Mouse (Mus musculus) hindbrain, embryonic 14.5 days (tissue): ENCODE results near the gene Olfr96. TPM values are rescaled to one million over a fixed set of nuclear protein-coding genes. Genes with fewer than 3 reads are reported as not detected.

Experiments
- ATAC-seq: fragments of 200-750 bp; cut with Nextera tagmentation; 2 replicates; pipeline ENCODE4 v1.8.0; 2017; ENCODE audit warnings: moderate number of reproducible peaks, mild to moderate bottlenecking, moderate TSS enrichment, moderate library complexity; ENCODE audit not compliant: low FRiP score
- DNase-seq: peaks from one replicate; pipeline ENCODE4 v3.0.0-alpha.2; 2015; ENCODE audit warnings: low spot score
- H3K27ac ChIP-seq: fragments of 300-500 bp; sonication (generic); 2 replicates; pipeline ENCODE4 v1.5.1; 2014; ENCODE audit warnings: mild to moderate bottlenecking, moderate library complexity
- H3K27me3 ChIP-seq: fragments of 300-500 bp; sonication (generic); 2 replicates; pipeline ENCODE4 v1.6.1; 2014; ENCODE audit warnings: mild to moderate bottlenecking, low read length, mixed read lengths; ENCODE audit not compliant: control insufficient read depth, insufficient read depth
- H3K36me3 ChIP-seq: fragments of 300-500 bp; sonication (generic); replicated peaks from 2 replicates; pipeline ENCODE4 v1.6.1; 2014; ENCODE audit not compliant: control insufficient read depth, insufficient read depth
- H3K4me1 ChIP-seq: fragments of 300-500 bp; sonication (generic); replicated peaks from 2 replicates; pipeline ENCODE4 v1.6.1; 2014; ENCODE audit warnings: antibody characterized with exemption, low read length, mixed read lengths; ENCODE audit not compliant: control insufficient read depth, insufficient read depth
- H3K4me2 ChIP-seq: fragments of 300-500 bp; sonication (generic); replicated peaks from 2 replicates; pipeline ENCODE4 v1.6.1; 2014; ENCODE audit warnings: mild to moderate bottlenecking, moderate library complexity
- H3K4me3 ChIP-seq: fragments of 300-500 bp; sonication (generic); replicated peaks from 2 replicates; pipeline ENCODE4 v1.5.1; 2014; ENCODE audit warnings: mild to moderate bottlenecking, low read length
- H3K9ac ChIP-seq: fragments of 300-500 bp; sonication (generic); 2 replicates; pipeline ENCODE4 v1.6.1; 2014
- H3K9me3 ChIP-seq: fragments of 300-500 bp; sonication (generic); 2 replicates; pipeline ENCODE4 v1.6.1; 2016; ENCODE audit warnings: low read length; ENCODE audit not compliant: control insufficient read depth
- WGBS: fragments of 180-500 bp; shearing (Covaris S2); extraction: QIAGEN DNeasy Blood & Tissue Kit; methylation state at CpG from one replicate; pipeline ENCODE4 v1.1.7; 2014; 5-methylcytosine and 5-hydroxymethylcytosine counted together
- polyA plus RNA-seq: library from polyadenylated mRNA; unstranded; fragments of >200 nt; fragmentation: Nextera tagmentation; extraction: Ambion mirVana; gene quantifications from 2 replicates; pipeline ENCODE4 v1.2.1, GENCODE M21; 2014

Gene Olfr96
- polyA plus RNA-seq = not detected in 2 replicates

DNA sequence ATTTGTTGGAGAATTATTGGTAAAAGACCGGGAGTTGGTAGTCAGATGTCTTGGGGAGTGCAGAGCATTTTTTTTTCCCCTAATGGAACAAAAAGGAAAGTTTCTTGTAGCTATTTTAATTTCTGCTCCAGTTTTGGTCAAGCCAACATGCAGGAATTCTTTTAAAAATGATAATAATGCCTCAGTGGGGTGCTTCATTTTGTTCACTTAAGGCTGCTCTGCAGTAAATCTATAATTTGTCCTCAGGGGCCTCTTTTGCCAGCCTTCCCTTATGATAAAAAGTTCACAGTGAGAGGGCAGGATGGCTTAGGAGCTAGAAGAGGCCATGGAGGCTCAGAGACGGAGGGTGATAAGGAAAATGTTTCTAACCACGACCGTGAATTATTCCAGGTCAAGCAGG is at the start of gene Olfr96:
Olfr96 (plus strand) TSS at position 301 of the 400 bp plus-strand sequence.
- ATAC-seq = no peak
- H3K9me3 ChIP-seq = no peaks in the 10 kb centered on the region
- H3K4me3 ChIP-seq = no peak within 1 kb of the TSS
- no peak within 1 kb of the TSS for H3K4me2 ChIP-seq
- no peak within 1 kb of the TSS for H3K9ac ChIP-seq
- 67% methylated on average over 4 of the region's 4 CpGs for WGBS
- no peak for DNase-seq
- no peaks in the 10 kb centered on the region for H3K36me3 ChIP-seq
- H3K27ac ChIP-seq = no peak within 1 kb of the TSS
- H3K4me1 ChIP-seq = no peaks in the 10 kb centered on the region
- H3K27me3 ChIP-seq = no peaks in the 10 kb centered on the region

DNA sequence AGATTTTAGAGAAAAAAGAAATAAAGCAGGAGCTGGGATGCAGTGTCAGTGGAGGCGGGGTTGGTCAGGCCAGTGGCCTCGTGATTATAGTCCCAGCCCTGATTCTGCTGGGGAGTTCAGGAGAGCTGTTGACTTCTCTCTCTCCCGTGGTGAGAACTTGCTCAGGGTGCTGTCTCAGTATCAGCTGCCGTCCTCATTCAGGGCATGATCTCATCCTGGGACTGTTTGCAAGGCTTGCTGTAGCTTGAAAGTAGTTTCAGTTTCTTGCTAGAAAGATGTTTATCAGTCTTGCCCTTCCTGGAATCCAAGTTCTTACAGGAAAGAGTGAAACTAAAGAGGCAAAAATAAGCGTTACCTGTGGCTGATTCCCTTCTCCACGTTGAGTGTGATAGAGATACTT is 34.5 kb upstream of the Olfr96 start:
- no peaks in the 10 kb centered on the region for H3K4me1 ChIP-seq
- no peak overlapping the region for H3K4me2 ChIP-seq
- ATAC-seq = no peak
- H3K27ac ChIP-seq = no peak overlapping the region
- H3K9ac ChIP-seq = no peak overlapping the region
- H3K36me3 ChIP-seq = no peaks in the 10 kb centered on the region
- no peak overlapping the region for H3K4me3 ChIP-seq
- no peaks in the 10 kb centered on the region for H3K9me3 ChIP-seq
- 60% methylated on average over 6 of the region's 6 CpGs for WGBS
- DNase-seq = no peak
- H3K27me3 ChIP-seq = no peaks in the 10 kb centered on the region

DNA sequence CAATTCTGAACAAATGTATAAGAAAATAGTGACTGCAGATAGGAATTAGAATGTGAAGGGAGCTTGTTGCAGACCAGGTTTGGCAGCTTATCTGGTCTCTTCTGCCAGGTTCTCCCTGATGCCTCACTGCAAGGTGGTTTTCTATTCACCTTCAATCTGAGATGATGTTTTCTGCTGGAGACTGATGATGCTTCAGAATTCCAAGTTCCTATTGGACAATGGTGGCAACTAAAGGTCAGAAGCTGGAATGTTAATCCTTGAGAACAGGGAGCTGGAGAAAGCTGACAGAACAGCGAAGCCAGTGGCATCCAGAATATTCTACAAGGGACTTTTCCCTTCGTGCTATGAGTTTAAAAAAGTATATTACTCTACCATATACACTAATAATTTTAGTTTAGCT is 29.2 kb upstream of the Olfr96 start:
- H3K27ac ChIP-seq = no peak overlapping the region
- no peak for ATAC-seq
- WGBS = 39% methylated on average over 2 of the region's 2 CpGs
- H3K4me2 ChIP-seq = no peak overlapping the region
- no peak overlapping the region for H3K4me3 ChIP-seq
- peak; percentile 71 for DNase-seq
- no peaks in the 10 kb centered on the region for H3K4me1 ChIP-seq
- peaks cover 7% of the 10 kb centered on the region for H3K27me3 ChIP-seq
- H3K9me3 ChIP-seq = no peaks in the 10 kb centered on the region
- H3K36me3 ChIP-seq = no peaks in the 10 kb centered on the region
- no peak overlapping the region for H3K9ac ChIP-seq

DNA sequence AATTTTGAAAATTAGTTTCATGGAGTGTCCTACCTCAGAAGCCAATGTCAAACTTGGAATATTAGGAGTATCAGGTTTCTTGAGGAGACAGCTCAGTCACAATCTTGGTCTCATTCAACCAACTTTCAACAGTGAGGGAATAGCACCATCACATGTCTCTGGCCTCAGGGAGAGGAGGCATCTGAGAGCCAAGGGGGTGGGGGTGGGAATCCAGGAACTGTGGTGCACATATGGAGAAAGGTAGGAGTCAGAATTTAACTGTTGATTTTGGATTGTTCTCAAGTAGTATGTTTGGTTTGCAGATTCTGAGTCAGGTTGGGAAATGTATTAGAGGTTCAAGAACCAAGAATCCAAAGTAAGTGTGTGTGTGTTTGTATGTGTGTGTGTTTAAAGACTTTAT is 26.9 kb upstream of the Olfr96 start:
- no peaks in the 10 kb centered on the region for H3K36me3 ChIP-seq
- H3K27ac ChIP-seq = no peak overlapping the region
- H3K27me3 ChIP-seq = peaks cover 15% of the 10 kb centered on the region
- no peak overlapping the region for H3K4me2 ChIP-seq
- H3K9ac ChIP-seq = no peak overlapping the region
- no peak overlapping the region for H3K4me3 ChIP-seq
- no peaks in the 10 kb centered on the region for H3K4me1 ChIP-seq
- no peak for DNase-seq
- ATAC-seq = no peak
- no peaks in the 10 kb centered on the region for H3K9me3 ChIP-seq

DNA sequence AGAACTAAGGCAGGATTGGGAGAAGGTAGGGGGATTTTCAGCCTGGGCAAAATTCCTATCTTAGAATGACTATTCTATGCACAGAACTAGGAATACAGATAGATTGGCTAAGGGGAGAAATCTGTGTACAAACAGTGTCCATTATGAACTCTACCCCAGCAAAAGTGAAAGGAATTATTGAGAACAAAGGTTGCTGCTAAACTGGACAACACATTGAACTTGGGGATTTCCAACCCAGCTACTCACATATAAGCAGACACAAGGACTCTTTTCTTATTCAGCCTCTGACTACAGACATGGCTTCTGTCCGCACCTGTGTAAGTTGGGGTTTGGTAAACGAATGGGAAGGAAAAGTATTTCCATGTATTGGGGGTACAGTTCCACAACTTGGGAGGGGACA is 26.3 kb upstream of the Olfr96 start, which contains the start of gene Ubd:
Ubd (plus strand) TSS at position 237 of the 400 bp plus-strand sequence.
- Histone ChIP-seq H3K4me2 (no peak within 1 kb of the TSS), H3K4me3 (no peak within 1 kb of the TSS), H3K27me3 (peaks cover 20% of the 10 kb centered on the region), H3K27ac (no peak within 1 kb of the TSS), H3K9me3 (no peaks in the 10 kb centered on the region), H3K36me3 (no peaks in the 10 kb centered on the region), H3K9ac (no peak within 1 kb of the TSS), H3K4me1 (no peaks in the 10 kb centered on the region)
- no peak for ATAC-seq
- DNase-seq = no peak
- 93% methylated on average over 2 of the region's 2 CpGs for WGBS

- ATAC-seq (no peak), DNase-seq (no peak)
- Histone ChIP-seq H3K4me1 (no peaks in the 10 kb centered on the region), H3K27ac (no peak overlapping the region), H3K27me3 (peaks cover 21% of the 10 kb centered on the region), H3K4me3 (no peak overlapping the region), H3K9me3 (no peaks in the 10 kb centered on the region), H3K4me2 (no peak overlapping the region), H3K36me3 (no peaks in the 10 kb centered on the region), H3K9ac (no peak overlapping the region)
- WGBS = 94% methylated on average over 5 of the region's 5 CpGs
Observed at GRCm38 (mm10) chr17:37194782-37195181, 25.2 kb upstream of the Olfr96 start.

DNA sequence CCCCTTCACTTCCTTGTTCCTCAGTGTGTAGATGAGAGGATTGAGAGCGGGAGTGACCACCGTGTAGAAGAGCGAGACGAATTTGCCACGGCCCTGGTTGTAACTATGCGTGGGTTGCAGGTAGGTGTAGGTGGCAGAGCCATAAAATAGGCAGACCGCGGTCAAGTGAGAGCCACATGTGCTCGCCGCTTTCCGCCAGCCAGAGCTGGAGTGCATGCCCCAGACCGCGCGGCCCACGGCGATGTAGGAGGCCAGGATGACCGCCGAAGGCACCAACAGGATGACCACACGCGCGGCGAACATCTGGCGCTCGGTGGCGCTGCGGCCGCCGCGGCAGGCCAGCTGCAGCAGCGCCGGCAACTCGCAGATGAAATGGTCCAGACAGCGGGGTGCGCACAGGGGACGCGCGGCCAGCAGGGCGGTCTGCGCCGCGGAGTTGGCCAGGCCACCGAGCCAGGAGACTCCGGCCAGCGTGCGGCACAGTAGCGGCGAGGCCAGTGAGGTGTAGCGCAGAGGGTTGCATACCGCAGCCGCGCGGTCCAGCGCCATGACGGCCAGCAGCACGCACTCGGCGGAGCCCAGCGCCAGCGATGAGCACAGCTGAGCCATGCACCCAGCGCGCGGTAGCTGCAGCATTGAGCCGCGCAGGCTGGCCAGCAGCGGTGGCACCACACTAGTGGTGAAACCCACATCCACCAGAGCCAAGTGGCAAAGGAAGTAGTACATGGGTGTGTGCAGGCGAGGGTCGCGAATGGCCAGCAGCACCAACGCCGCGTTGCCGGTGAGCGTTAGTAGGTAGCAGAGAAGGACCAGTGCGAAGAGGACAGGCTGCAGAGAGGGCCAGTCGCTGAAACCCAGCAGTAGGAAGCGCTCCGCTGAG is 22.9 kb upstream of the Olfr96 start:
- peak overlapping the region; percentile 57 for H3K4me3 ChIP-seq
- H3K4me1 ChIP-seq = no peaks in the 10 kb centered on the region
- H3K9ac ChIP-seq = peak overlapping the region; percentile 75
- ATAC-seq = peak; percentile 94
- peak; percentile 59 for DNase-seq
- no peaks in the 10 kb centered on the region for H3K36me3 ChIP-seq
- WGBS = under 1% methylated on average over 77 of the region's 77 CpGs
- peak overlapping the region; percentile 40 for H3K27ac ChIP-seq
- no peaks in the 10 kb centered on the region for H3K9me3 ChIP-seq
- peak overlapping the region; percentile 89 for H3K4me2 ChIP-seq
- peaks cover 21% of the 10 kb centered on the region for H3K27me3 ChIP-seq

- 88% methylated on average over 2 of the region's 2 CpGs for WGBS
- ATAC-seq = no peak
Observed at GRCm38 (mm10) chr17:37200894-37201293, 19.1 kb upstream of the Olfr96 start, which contains the start of gene Olfr94. Olfr94 (minus strand) TSS chr17:37200994.

GRCm38 (mm10) chr17:37203206-37203916 is 16.6 kb upstream of the Olfr96 start:
- H3K36me3 ChIP-seq = no peaks in the 10 kb centered on the region
- H3K4me2 ChIP-seq = no peak overlapping the region
- DNase-seq (peak; percentile 95), ATAC-seq (peak; percentile 90)
- no peaks in the 10 kb centered on the region for H3K9me3 ChIP-seq
- H3K4me1 ChIP-seq = no peaks in the 10 kb centered on the region
- H3K4me3 ChIP-seq = no peak overlapping the region
- WGBS = 0% methylated on average over 4 of the region's 4 CpGs
- peaks cover 3% of the 10 kb centered on the region for H3K27me3 ChIP-seq
- H3K9ac ChIP-seq = no peak overlapping the region
- no peak overlapping the region for H3K27ac ChIP-seq

More at GRCm38 (mm10) chr17:37200894-37201293, 19.1 kb upstream of the Olfr96 start, which contains the start of gene Olfr94:
- no peak within 1 kb of the TSS for H3K9ac ChIP-seq
- DNase-seq = no peak
- H3K4me3 ChIP-seq = no peak within 1 kb of the TSS
- H3K4me2 ChIP-seq = no peak within 1 kb of the TSS
- no peaks in the 10 kb centered on the region for H3K36me3 ChIP-seq
- H3K4me1 ChIP-seq = no peaks in the 10 kb centered on the region
- peaks cover 12% of the 10 kb centered on the region for H3K27me3 ChIP-seq
- no peaks in the 10 kb centered on the region for H3K9me3 ChIP-seq
- no peak within 1 kb of the TSS for H3K27ac ChIP-seq
